Mouse (Mus musculus) left cerebral cortex, adult 18-20 months (tissue): ENCODE measurements around the gene Hnrnpc. TPM values are rescaled to one million over a fixed set of nuclear protein-coding genes. Genes with fewer than 3 reads are reported as not detected.
"Not testable (repeated sequence)": the region's sequence is repeated elsewhere in the genome, so short reads cannot be mapped to it uniquely, and the experiment has no call there.

ENCODE experiments used
- DNase-seq, 2 experiments: peaks; one replicate each; pipeline ENCODE4 v3.0.0; 2021 to 2022; ENCODE audit warnings: low spot score in 2 of 2, mixed read lengths in 1 of 2
- total RNA-seq, 2 experiments: library from RNA; stranded (reverse); gene quantifications; 2 replicates each; pipeline ENCODE4 v1.2.3; 2021

Hnrnpc gene
- total RNA-seq, 2 experiments from 2014 or later = 238 to 239 TPM

DNA sequence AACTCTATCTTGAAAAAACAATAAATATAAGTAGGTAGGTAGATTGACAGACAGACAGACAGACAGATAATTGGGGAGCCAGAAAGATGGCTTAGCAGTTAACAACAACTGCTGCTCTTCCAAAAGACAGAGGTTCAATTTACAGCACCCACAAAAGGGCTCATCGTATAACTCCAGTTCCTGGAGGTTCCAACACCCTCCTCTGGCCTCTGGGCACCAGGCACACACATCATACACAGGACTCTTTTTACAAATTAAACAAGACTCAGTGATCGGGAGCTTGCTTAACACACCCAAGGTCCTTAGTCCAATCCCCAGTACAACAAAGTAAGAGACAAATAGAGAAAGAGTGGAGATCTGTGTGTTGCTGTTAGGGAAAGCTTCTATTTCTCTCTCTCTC is 1.5 kb upstream of the Hnrnpc start:
- no peak for DNase-seq

DNA sequence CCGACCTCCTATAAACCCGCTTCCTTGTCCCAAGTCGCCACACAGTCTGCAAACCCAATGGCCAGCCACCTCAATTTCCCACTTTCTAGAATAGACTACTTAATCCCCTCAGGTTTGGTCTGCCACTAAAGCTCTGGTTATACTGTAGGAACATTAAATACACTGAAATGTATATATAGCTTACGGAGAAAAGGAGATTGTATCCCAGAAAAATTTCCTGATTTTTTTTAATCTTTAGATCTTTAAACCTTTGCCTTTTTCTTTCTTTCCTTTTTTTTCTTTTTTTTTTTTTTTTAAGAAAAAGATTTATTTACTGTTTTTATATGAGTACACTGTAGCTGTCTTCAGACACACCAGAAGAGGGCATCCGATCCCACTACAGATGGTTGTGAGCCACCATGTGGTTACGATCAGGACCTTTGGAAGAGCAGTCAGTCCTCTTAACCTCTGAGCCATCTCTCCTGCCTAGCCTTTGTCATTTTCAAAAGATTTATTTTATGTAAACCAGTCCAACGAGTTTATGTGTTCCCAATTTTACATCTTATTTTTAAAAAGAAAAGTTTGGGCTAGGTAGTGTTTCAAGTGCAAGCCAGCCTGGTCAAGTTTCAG is 953 bp upstream of the Hnrnpc start:
- DNase-seq = no peak

DNA sequence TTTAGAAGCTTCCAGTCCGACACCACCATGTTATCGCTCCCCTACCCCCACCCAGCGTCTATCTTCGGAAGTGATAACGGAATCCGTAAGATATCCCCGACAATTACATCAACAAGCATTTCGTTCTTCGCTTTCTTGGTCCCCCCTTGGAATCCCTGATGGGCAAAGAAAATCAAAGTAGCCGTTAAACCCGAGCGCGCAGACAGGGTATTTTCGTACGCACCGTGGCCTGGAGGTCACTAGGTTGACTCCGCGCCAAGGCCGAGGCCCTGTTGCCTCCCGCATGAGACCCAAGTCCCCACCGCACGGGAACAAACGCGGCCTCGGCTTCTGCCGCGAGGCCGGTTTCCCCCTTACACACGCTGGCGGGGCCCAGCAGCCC is 363 bp downstream of the Hnrnpc start:
- no peak for DNase-seq

DNA sequence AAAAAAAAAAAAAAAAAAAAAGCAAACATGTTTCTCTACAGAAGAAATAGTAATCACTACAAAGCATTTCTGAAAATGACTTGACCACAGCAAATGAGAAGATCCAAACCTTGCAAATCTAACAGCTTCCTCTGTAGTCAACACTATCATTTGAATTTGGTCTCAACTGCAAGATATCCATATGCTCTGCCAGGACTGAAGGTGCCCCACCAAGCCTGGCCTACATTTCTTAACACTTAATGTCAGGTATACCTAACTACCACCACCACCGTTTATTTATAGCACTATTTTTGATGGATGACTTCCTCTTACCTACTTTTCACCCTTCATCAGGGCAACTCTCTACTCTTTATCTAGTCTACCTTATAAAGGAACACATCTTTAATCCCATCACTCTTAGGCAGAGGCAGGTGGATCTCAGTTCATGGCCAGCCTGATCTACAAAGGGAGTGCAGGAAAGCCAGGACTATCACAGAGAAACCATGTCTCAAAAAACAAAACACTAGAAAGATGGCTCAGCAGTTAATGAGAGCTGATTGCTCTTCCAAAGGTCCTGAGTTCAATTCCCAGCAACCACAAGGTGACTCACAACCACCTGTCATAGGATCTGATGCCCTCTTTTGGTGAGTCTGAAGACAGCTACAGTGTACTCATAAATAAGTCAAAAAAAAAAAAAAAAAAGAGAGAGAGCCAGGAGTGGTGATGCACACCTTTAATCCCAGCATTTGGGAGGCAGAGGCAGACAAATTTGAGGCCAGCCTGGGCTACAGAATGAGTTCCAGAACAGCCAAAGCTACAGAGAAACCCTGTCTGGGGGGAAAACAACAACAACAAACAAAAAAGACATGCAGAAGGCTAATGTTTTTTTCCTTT is 2.3 kb downstream of the Hnrnpc start:
- DNase-seq = no peak

DNA sequence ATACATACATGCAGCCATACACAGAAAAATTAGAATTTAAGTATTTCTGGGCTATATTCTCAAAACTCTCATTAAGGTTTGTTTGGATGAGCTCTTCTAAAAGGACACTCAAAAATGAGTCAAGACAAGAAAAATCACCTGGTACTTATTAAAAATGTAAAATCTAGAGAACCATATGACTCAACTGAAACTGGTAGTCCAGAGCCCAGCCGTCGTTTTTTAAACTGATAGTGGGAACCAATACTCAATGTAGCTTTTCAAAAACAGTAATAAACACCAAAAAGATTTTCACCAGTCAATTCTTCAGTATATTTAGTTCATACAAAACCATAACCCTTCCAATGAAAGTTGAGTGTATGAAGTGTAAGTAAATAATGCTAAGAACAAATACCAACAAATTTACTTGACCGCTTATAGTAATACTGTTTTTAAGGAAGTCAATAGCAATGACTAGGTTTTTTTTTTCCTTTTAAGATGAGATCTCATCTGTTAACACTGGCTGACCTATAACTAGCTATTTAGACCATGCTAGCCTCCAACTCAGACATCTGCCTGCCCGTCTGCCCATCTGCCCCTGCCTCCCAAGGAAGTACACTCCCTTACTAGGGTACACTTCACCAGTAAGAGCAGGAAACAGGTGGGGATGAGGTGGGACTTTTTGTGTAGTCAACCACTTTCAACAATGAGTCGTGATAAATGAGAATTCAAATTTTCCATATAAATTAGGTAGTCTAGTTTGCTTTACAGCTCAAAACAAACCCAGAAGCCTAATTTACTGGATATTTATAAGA is 3.5 kb downstream of the Hnrnpc start:
- DNase-seq = no peak

DNA sequence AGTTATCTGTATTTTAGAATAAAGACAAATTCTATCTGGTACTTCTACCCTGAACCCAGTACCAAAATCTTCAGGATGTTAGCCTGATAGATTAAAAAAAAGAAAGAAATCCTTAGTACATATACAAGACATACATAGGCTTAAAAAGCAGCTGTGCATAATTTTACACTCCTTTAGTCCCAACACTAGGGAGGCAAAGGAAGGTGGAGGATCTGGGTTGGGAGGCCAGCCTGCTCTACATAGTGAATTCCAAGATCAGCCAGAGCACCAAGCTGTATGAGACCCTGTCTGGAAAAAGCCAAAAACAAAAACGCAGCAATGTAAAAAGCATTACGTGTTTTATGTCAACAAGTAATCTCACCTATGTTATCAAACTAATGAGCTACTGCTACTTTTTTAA is 4.3 kb downstream of the Hnrnpc start:
- no peak for DNase-seq

DNA sequence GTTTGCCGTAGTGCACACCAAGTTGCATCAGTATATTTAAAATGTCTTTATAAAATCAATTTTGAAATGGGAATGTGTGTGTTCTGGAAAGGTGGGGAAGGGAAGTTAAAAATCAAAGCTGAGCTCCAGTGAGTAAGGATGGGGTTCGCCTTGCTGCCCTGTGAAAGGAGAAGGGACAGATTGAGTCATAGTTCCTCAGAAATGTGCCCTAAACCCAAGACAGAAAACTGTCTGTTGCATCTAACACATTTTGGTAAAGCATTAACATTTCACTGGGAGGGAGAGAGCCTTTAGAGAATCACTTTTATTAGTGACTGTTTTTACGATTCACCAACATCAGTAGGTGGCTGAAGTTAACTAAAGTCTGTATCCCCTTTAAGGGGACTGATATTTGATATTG is 5.4 kb downstream of the Hnrnpc start:
- not testable (repeated sequence) for DNase-seq

DNA sequence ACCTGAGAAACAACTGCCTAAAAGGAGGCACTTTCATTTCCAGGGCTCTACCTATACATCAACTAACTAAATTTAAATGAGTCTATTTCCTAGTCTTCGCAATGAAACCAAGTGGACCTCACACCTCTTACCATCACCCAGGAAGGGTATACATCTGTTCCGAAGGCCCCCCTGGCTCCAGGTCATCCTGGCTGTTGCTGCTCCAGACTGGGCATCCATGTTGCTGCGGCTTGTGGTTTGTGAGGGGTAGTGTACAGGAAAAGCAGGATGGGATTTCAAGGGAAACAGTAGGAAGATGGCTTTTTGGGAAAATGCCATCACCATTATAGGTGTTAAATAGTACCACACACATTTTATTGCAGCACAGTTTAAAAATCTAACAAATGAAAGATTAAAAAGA is 6.6 kb downstream of the Hnrnpc start:
- DNase-seq = not testable (repeated sequence)

DNA sequence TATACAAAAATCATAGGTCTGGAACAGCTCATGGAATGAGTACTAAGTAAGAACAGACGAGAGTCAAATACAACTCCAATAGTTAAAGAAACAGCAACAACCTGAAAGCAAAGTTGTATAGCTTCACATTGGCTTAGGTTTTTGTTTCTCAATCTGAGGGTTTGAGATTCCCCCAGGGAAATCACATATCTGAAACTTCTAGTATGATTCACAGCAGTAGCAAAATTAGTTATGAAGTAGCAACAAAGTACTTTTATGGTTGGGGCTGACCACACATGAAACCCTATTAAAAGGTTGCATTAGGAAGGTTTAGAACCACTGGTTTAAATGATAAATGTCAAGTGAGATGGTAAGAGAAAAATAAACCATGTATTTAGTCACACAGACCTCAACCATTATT is 9.3 kb downstream of the Hnrnpc start:
- no peak for DNase-seq

DNA sequence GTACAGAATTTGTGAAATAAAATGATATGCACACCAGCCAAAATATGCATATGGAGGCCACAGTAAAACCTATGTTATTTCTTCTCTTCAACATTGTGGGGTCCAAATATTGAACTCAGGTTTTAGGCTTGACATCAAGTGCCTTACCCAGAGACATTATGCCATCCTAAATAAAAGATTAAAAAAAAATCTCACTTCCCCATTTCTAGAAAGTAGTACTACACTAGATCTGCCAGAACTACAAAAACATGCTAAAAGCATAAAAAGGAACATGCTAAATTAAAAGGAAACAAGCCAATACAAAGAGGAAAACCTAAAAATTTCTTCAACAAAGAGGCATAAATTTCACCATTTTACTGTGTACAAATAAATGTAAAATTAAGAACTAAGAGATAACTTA is 20.7 kb downstream of the Hnrnpc start:
- no peak for DNase-seq

DNA sequence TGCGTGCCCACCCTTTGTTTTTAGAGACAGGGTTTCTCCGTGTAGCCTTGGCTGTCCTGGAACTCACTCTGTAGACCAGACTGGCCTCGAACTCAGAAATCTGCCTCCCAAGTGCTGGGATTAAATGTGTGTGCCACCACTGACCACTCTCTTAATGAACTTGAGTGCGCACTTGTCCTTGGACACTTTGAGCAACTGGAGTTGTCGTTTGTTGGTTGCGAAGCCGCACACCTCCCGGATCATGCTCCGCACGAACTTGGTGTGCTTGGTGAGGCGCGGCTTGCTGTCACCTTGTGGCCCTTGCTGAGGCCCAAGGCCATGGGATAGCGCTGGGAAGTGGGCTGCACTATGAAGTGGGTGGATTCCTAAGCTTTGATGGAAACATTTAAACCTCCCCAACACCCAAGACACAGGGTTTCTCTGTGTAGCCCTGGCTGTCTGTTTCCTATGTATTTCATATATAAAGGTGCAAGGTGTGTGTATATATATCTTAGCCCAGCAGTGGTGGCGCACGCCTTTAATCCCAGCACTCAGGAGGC is 32.2 kb downstream of the Hnrnpc start:
- DNase-seq = no peak

DNA sequence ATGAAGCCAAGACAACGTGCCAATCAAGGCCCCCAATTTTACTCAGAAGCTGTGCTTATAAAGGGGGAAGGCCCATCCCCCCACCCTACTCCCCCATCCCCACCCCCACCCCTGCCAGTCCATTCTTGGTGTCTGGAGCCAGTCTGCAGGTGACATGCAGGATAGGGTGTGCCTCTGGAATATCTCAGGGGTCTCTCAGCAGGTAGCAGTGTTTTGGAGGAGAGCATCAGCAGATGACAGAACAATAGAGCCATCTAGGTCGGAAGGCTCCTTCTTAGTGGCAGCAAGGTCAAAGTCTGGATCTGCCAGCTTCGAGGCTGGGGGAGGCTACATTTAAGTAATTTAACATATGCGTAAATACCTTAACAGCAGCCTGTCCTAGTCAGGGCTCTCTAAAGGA is 37.7 kb downstream of the Hnrnpc start:
- no peak for DNase-seq

DNA sequence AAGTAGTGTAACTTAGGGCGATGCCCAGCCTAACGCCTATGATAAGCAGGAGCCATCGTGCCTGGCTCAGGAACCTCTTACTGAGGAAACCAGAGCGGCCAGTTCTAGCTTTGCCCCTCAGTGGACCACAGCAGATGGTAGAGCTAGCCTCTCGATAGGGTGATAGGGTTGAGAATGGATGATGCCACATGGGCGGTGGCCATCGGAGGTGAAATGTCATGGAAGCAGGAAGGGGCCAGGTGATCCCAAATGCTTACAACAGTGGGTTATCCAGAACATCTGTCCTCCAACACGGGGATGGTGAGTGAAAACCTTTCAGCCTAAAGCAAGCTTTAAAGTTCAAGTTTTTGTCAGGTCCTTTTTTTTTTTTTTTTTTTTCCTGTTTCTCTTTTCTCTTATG is 42.0 kb downstream of the Hnrnpc start:
- DNase-seq = no peak

DNA sequence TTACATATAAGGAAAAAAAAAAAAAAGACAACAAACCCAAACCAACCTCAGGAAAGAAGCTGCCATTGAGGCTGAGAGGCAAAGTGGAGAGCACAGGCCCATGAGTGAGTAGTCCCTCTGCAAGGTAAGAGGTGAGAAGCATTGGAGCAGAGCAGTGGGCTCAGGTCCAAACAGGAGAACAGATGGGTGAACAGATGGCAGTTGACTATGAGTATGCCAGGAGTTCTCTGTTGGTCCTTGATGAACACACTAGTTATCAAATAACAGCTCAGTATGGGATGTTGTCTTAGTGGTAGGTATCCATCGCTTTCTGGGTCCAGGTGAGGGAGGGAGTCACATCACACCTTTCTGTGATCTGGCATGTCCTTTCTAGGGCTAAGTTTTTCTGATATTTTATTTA is 43.0 kb downstream of the Hnrnpc start:
- peak in 1 of 2 experiments; percentile 4 for DNase-seq

DNA sequence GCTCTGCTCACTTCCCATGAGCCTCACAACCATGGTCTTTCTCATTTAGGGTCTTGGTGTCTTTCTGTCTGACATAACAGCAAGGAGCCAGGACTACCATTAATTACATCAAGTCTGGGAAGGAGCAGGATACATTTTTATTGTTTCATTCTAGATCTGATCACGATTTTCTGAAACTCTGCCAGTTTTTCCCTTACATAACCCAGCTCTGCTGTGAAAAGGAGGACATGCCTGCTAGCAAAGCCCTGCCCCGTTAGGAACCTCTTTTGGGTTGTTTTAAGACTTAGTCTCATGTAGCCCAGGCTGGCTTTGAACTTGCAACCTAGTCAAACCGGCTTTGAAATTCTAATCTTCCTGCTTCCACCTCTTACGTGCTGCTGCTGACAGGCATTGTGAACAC is 43.8 kb downstream of the Hnrnpc start:
- DNase-seq = no peak

DNA sequence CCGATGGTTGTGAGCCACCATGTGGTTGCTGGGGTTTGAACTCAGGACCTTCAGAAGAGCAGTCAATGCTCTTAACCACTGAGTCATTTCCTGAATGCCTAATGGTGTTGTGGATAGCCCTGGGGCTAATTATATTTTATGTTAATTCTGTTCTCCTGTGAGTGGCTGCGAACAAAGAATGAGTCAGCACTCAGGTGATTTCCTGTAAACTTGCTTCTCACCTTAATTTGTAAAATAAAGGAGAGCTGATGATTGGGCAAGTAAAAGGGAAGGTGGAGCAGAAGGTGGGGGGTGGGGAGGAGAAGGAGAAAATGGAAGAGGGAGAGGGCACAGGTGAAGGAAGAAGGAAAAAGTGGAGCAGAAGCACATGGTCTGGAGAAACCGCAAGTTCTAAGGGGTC is 51.1 kb downstream of the Hnrnpc start:
- not testable (repeated sequence) for DNase-seq

DNA sequence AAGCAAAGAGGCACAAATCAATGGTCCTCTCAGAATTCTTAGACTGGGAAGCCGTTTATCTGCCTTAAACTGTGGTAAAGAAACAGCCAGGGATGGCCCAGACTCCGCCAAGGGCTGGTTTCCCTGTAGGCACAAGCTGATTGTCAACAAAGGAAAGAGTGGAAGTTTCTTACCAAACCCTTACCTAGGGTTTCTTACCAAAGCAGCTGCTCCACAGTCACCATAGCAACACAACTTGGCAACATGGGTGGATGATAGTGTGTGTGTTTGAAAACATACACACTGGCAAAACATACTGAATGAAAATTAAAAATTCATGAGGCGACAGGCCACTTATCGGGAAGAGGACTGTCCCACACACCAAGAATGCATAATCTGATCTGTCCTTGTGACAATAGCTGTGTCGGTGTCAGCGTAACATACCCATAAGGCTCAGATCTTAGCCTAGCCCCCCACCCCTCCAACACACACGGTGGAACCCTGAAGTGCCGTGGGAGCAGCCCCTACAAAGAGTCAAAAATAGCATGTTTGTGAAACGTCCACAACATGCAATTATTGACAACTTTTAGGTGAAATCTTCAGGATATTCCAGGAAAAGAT is 57.8 kb downstream of the Hnrnpc start:
- no peak for DNase-seq

DNA sequence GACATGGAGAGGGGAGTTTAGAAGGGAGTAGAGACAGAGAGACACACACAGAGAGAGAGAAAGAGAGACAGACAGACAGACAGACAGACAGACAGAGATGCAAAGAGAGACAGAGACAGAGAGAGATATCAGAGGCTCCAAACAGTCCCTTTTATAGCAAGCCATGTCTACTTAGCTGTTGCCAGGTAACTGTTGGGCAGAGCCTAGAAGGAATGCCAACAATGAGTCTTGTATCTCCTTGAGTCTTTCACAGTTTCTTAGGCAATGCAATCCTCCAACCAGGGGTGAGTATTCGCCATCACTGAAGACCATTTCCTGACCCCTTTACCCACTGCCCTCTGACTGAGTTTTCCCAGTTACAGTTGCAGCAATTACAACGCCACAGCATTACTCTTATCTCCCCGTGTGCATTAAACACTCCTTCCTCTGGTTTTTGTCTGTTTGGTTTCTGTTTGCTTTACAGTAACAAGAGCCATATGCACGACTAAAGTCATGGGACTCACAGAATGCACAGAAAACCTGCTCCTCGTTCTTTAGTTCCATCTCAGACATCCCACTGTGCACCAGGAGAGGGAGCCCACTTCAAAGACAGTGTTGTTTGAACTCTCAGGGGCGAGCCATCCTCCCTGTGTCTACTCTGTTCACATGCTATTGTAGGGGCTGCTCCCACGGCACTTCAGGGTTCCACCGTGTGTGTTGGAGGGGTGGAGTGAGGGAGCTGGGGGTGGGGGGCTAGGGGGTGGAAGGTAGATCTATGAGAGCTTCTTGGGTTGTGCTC is 58.7 kb downstream of the Hnrnpc start:
- DNase-seq = peak in 1 of 2 experiments; percentile 33

DNA sequence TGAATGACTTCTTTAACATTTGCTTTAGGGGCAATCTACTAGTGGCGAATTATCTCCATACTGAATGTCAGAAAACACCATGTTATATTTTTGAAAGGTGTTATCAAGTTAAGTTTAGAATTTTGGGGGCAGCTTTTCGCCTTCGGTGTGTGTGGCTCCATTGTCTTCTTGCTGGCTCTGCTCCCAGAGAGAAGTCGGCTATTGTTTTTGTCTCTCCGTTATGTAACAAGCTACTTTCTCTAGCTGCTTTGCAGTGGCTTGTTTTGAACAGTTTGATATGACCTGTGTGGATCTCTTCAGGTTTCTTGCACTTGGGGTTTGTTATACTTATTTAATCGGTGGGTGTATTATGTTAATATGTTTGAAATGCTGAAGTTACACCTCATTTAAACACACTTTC is 60.4 kb downstream of the Hnrnpc start:
- no peak for DNase-seq

DNA sequence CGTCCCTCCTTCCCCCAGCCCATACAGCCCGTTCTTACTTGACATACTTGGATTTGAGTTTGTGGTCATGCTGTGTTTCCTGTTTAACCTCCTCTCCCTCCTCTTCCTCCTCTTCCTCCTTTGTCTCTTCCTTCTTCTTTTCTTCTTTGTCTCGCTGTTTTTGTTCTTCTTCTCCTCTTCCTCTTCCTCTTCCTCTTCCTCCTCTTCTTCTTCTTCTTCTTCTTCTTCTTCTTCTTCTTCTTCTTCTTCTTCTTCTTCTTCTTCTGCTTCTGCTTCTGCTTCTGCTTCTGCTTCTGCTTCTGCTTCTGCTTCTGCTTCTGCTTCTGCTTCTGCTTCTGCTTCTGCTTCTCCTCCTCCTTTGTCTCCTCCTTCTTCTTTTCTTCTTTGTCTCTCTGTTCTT is 61.5 kb downstream of the Hnrnpc start, which contains the start of gene Olfr221:
TSS of gene Olfr221 (minus strand) at position 101 of the 400 bp plus-strand sequence.
- not testable (repeated sequence) for DNase-seq
